Mouse (Mus musculus): ENCODE results near the gene Tenm2. TPM values are rescaled to one million over a fixed set of nuclear protein-coding genes. Genes with fewer than 3 reads are reported as not detected.

Gene Tenm2
- total RNA-seq, 2 experiments from 2014 or later, result 2.3 to 3.5 TPM

- DNase-seq (ENCODE audit: low spot score in 2 of 2), result no peak
Measured at GRCm38 (mm10) chr11:36223716-36224439, 1011.9 kb downstream of the Tenm2 start.

- no peak for DNase-seq (ENCODE audit: low spot score in 2 of 2)
Measured at GRCm38 (mm10) chr11:36222071-36222470, 1013.7 kb downstream of the Tenm2 start.

GRCm38 (mm10) chr11:36221271-36221975, 1014.3 kb downstream of the Tenm2 start:
- peak; percentile 40 to 63 for DNase-seq (ENCODE audit: low spot score in 2 of 2)

- DNase-seq (ENCODE audit: low spot score in 2 of 2), result no peak
Measured at GRCm38 (mm10) chr11:36220651-36221050, 1015.1 kb downstream of the Tenm2 start.

GRCm38 (mm10) chr11:36219586-36219985, 1016.2 kb downstream of the Tenm2 start:
- no peak for DNase-seq (ENCODE audit: low spot score in 2 of 2)

- no peak for DNase-seq (ENCODE audit: low spot score in 2 of 2)
Measured at GRCm38 (mm10) chr11:36214589-36214988, 1021.2 kb downstream of the Tenm2 start.

GRCm38 (mm10) chr11:36204381-36204780, 1031.4 kb downstream of the Tenm2 start:
- DNase-seq (ENCODE audit: low spot score in 2 of 2), result no peak

GRCm38 (mm10) chr11:36203896-36204295, 1031.9 kb downstream of the Tenm2 start:
- no peak for DNase-seq (ENCODE audit: low spot score in 2 of 2)

- no peak for DNase-seq (ENCODE audit: low spot score in 2 of 2)
Measured at GRCm38 (mm10) chr11:36194348-36194747, 1041.4 kb downstream of the Tenm2 start.

- no peak for DNase-seq (ENCODE audit: low spot score in 2 of 2)
Measured at GRCm38 (mm10) chr11:36176106-36176505, 1059.7 kb downstream of the Tenm2 start.

GRCm38 (mm10) chr11:36173076-36173690, 1062.6 kb downstream of the Tenm2 start:
- DNase-seq (ENCODE audit: low spot score in 2 of 2), result no peak

- DNase-seq (ENCODE audit: low spot score in 2 of 2), result no peak
Measured at GRCm38 (mm10) chr11:36172520-36172919, 1063.2 kb downstream of the Tenm2 start.

- no peak for DNase-seq (ENCODE audit: low spot score in 2 of 2)
Measured at GRCm38 (mm10) chr11:36171991-36172390, 1063.8 kb downstream of the Tenm2 start.

GRCm38 (mm10) chr11:36171221-36171620, 1064.5 kb downstream of the Tenm2 start:
- no peak for DNase-seq (ENCODE audit: low spot score in 2 of 2)

- no peak for DNase-seq (ENCODE audit: low spot score in 2 of 2)
Measured at GRCm38 (mm10) chr11:36169738-36170137, 1066.0 kb downstream of the Tenm2 start.

- DNase-seq (ENCODE audit: low spot score in 2 of 2), result no peak
Measured at GRCm38 (mm10) chr11:36168921-36169537, 1066.7 kb downstream of the Tenm2 start.

- no peak for DNase-seq (ENCODE audit: low spot score in 2 of 2)
Measured at GRCm38 (mm10) chr11:36167766-36168318, 1067.9 kb downstream of the Tenm2 start.

- no peak for DNase-seq (ENCODE audit: low spot score in 2 of 2)
Measured at GRCm38 (mm10) chr11:36163580-36163979, 1072.2 kb downstream of the Tenm2 start.

- DNase-seq (ENCODE audit: low spot score in 2 of 2), result no peak
Measured at GRCm38 (mm10) chr11:36161765-36162321, 1073.9 kb downstream of the Tenm2 start.

- DNase-seq (ENCODE audit: low spot score in 2 of 2), result no peak
Measured at GRCm38 (mm10) chr11:36153450-36153849, 1082.3 kb downstream of the Tenm2 start.

- no peak for DNase-seq (ENCODE audit: low spot score in 2 of 2)
Measured at GRCm38 (mm10) chr11:36153011-36153410, 1082.8 kb downstream of the Tenm2 start.

All from adrenal gland, postnatal 4 days (tissue).